Mouse (Mus musculus) ES-CJ7 (cell line): ENCODE measurements around the gene Kctd13.
"Not testable (repeated sequence)": the region's sequence is repeated elsewhere in the genome, so short reads cannot be mapped to it uniquely, and the experiment has no call there.

Experiments
- DNase-seq: peaks from one replicate; pipeline ENCODE4 v3.0.0; 2011; ENCODE audit warnings: low read depth, low spot score

Kctd13 gene

GRCm38 (mm10) chr7:126928384-126929037 is at the start of gene Kctd13:
Kctd13 (plus strand) TSS chr7:126928879.
- DNase-seq: peak; percentile 89

- no peak for DNase-seq
These were observed 47.6 kb upstream of the Kctd13 start for GRCm38 (mm10) chr7:126881040-126881439.

GRCm38 (mm10) chr7:126883731-126884181 is 44.9 kb upstream of the Kctd13 start:
- DNase-seq: no peak

GRCm38 (mm10) chr7:126884286-126885164 is 44.2 kb upstream of the Kctd13 start, which contains the start of gene Taok2:
Taok2 (minus strand) TSS chr7:126884703.
- peak; percentile 100 for DNase-seq

GRCm38 (mm10) chr7:126887281-126887680 is 41.4 kb upstream of the Kctd13 start:
- no peak for DNase-seq

- peak; percentile 74 for DNase-seq
These were observed 39.8 kb upstream of the Kctd13 start for GRCm38 (mm10) chr7:126888852-126889251.

- no peak for DNase-seq
These were observed 31.8 kb upstream of the Kctd13 start for GRCm38 (mm10) chr7:126896912-126897311.

- no peak for DNase-seq
These were observed 31.1 kb upstream of the Kctd13 start for GRCm38 (mm10) chr7:126897390-126898101.

GRCm38 (mm10) chr7:126898102-126898990 is 30.3 kb upstream of the Kctd13 start:
- DNase-seq: peak; percentile 93

- not testable (repeated sequence) for DNase-seq
These were observed 28.9 kb upstream of the Kctd13 start for GRCm38 (mm10) chr7:126899781-126900180.

GRCm38 (mm10) chr7:126905590-126905989 is 23.1 kb upstream of the Kctd13 start:
- DNase-seq: no peak

GRCm38 (mm10) chr7:126914844-126915243 is 13.8 kb upstream of the Kctd13 start:
- DNase-seq: no peak

- not testable (repeated sequence) for DNase-seq
These were observed 10.3 kb upstream of the Kctd13 start for GRCm38 (mm10) chr7:126918356-126918755.

GRCm38 (mm10) chr7:126919973-126920372 is 8.7 kb upstream of the Kctd13 start:
- no peak for DNase-seq

GRCm38 (mm10) chr7:126921563-126921962 is 7.1 kb upstream of the Kctd13 start:
- DNase-seq: no peak

GRCm38 (mm10) chr7:126922624-126923060 is 6.0 kb upstream of the Kctd13 start, which contains the start of gene Tmem219:
Tmem219 (minus strand) TSS chr7:126922917.
- no peak for DNase-seq

- DNase-seq: no peak
These were observed 4.7 kb upstream of the Kctd13 start for GRCm38 (mm10) chr7:126923999-126924398.

- no peak for DNase-seq
These were observed 2.4 kb upstream of the Kctd13 start for GRCm38 (mm10) chr7:126926299-126926698.

GRCm38 (mm10) chr7:126929046-126929445 is 367 bp downstream of the Kctd13 start:
- no peak for DNase-seq

GRCm38 (mm10) chr7:126932652-126933051 is 4.0 kb downstream of the Kctd13 start:
- DNase-seq: no peak

GRCm38 (mm10) chr7:126941171-126941570 is 12.5 kb downstream of the Kctd13 start:
- DNase-seq: no peak
